Mouse (Mus musculus) ZHBTc4 (cell line): ENCODE data around the gene Gm8439.
"Not testable (repeated sequence)": the region's sequence is repeated elsewhere in the genome, so short reads cannot be mapped to it uniquely, and the experiment has no call there.

Experiments used
- DNase-seq: peaks from one replicate; pipeline ENCODE4 v3.0.0-alpha.2; 2011; ENCODE audit warnings: low read depth, low spot score

Gene Gm8439

GRCm38 (mm10) chr4:120588445-120588844 is at the start of gene Gm8439:
Gene Gm8439 (plus strand): TSS chr4:120588745.
- no peak for DNase-seq

GRCm38 (mm10) chr4:120544896-120545295 is 43.6 kb upstream of the Gm8439 start:
- DNase-seq, result no peak

GRCm38 (mm10) chr4:120556592-120556991 is 32.0 kb upstream of the Gm8439 start:
- DNase-seq, result no peak

- no peak for DNase-seq
Observed at GRCm38 (mm10) chr4:120565726-120566125, 22.8 kb upstream of the Gm8439 start.

GRCm38 (mm10) chr4:120568005-120568404 is 20.5 kb upstream of the Gm8439 start:
- DNase-seq, result no peak

- no peak for DNase-seq
Observed at GRCm38 (mm10) chr4:120569025-120569424, 19.5 kb upstream of the Gm8439 start.

- DNase-seq, result peak; percentile 97
Observed at GRCm38 (mm10) chr4:120569486-120570437, 18.8 kb upstream of the Gm8439 start, which contains the start of gene Ctps. Gene Ctps (minus strand): TSS chr4:120570276.

GRCm38 (mm10) chr4:120570438-120571069 is 18.0 kb upstream of the Gm8439 start:
- DNase-seq, result no peak

- DNase-seq, result no peak
Observed at GRCm38 (mm10) chr4:120571070-120571464, 17.5 kb upstream of the Gm8439 start.

GRCm38 (mm10) chr4:120571691-120572090 is 16.9 kb upstream of the Gm8439 start:
- DNase-seq, result no peak

- no peak for DNase-seq
Observed at GRCm38 (mm10) chr4:120580894-120581293, 7.7 kb upstream of the Gm8439 start.

- no peak for DNase-seq
Observed at GRCm38 (mm10) chr4:120581711-120582110, 6.8 kb upstream of the Gm8439 start.

- no peak for DNase-seq
Observed at GRCm38 (mm10) chr4:120586986-120587385, 1.6 kb upstream of the Gm8439 start.

- DNase-seq, result no peak
Observed at GRCm38 (mm10) chr4:120589070-120589469, 525 bp downstream of the Gm8439 start.

GRCm38 (mm10) chr4:120589815-120590422 is 1.4 kb downstream of the Gm8439 start:
- DNase-seq, result peak; percentile 74

- DNase-seq, result no peak
Observed at GRCm38 (mm10) chr4:120590973-120591372, 2.4 kb downstream of the Gm8439 start.

- not testable (repeated sequence) for DNase-seq
Observed at GRCm38 (mm10) chr4:120596210-120596609, 7.7 kb downstream of the Gm8439 start.

- no peak for DNase-seq
Observed at GRCm38 (mm10) chr4:120598922-120599321, 10.4 kb downstream of the Gm8439 start.

GRCm38 (mm10) chr4:120601774-120602173 is 13.2 kb downstream of the Gm8439 start:
- DNase-seq, result no peak

- no peak for DNase-seq
Observed at GRCm38 (mm10) chr4:120602669-120603068, 14.1 kb downstream of the Gm8439 start.

GRCm38 (mm10) chr4:120606941-120607340 is 18.4 kb downstream of the Gm8439 start:
- no peak for DNase-seq

GRCm38 (mm10) chr4:120611005-120611404 is 22.5 kb downstream of the Gm8439 start:
- DNase-seq, result peak; percentile 21
